Mouse (Mus musculus) heart, embryonic 16.5 days (tissue): Measurements from ENCODE around the gene Phactr1. TPM values are rescaled to one million over a fixed set of nuclear protein-coding genes. Genes with fewer than 3 reads are reported as not detected.

Source experiments
- ATAC-seq: fragments of 200-750 bp; cut with Nextera tagmentation; replicated peaks from 2 replicates; pipeline ENCODE4 v1.8.0; 2017; ENCODE audit warnings: moderate number of reproducible peaks; ENCODE audit not compliant: insufficient read depth, low FRiP score; ENCODE audit errors: extremely low read depth
- H3K27ac ChIP-seq: fragments of 300-500 bp; sonication (generic); 2 replicates; pipeline ENCODE4 v1.5.1; 2014; ENCODE audit warnings: mild to moderate bottlenecking, low read length, control low read depth, moderate library complexity
- H3K27me3 ChIP-seq: fragments of 300-500 bp; sonication (generic); 2 replicates; pipeline ENCODE4 v1.6.1; 2014; ENCODE audit warnings: low read length, mixed read lengths; ENCODE audit not compliant: control insufficient read depth, insufficient read depth
- H3K36me3 ChIP-seq: fragments of 300-500 bp; sonication (generic); 2 replicates; pipeline ENCODE4 v1.6.1; 2014; ENCODE audit not compliant: control insufficient read depth, insufficient read depth
- H3K4me1 ChIP-seq: fragments of 300-500 bp; sonication (generic); 2 replicates; pipeline ENCODE4 v1.6.1; 2014; ENCODE audit warnings: low read length, mixed read lengths; ENCODE audit not compliant: control insufficient read depth, insufficient read depth
- H3K4me2 ChIP-seq: fragments of 300-500 bp; sonication (generic); 2 replicates; pipeline ENCODE4 v1.6.1; 2014; ENCODE audit warnings: low read depth, mild to moderate bottlenecking, control low read depth, low read length
- H3K4me3 ChIP-seq: fragments of 300-500 bp; sonication (generic); 2 replicates; pipeline ENCODE4 v1.5.1; 2014; ENCODE audit warnings: mild to moderate bottlenecking, control low read depth, low read length
- H3K9ac ChIP-seq: fragments of 300-500 bp; sonication (generic); 2 replicates; pipeline ENCODE4 v1.6.1; 2014; ENCODE audit warnings: low read length, control low read depth
- H3K9me3 ChIP-seq: fragments of 300-500 bp; sonication (generic); replicated peaks from 2 replicates; pipeline ENCODE4 v1.6.1; 2016; ENCODE audit warnings: low read length; ENCODE audit not compliant: control insufficient read depth
- WGBS: fragments of 180-500 bp; shearing (Covaris S2); extraction: QIAGEN DNeasy Blood & Tissue Kit; methylation state at CpG from one replicate; pipeline ENCODE4 v1.1.7; 2014; 5-methylcytosine and 5-hydroxymethylcytosine counted together
- polyA plus RNA-seq: library from polyadenylated mRNA; unstranded; fragments of >200 nt; fragmentation: Nextera tagmentation; extraction: Ambion mirVana; gene quantifications from 2 replicates; pipeline ENCODE4 v1.2.1, GENCODE M21; 2015

The Phactr1 gene
- polyA plus RNA-seq, 1 experiment from 2014 or later = 4.6 TPM

- 41% methylated on average over 7 of the region's 7 CpGs for WGBS
- Histone ChIP-seq H3K4me1 (no peaks in the 10 kb centered on the region), H3K27me3 (no peaks in the 10 kb centered on the region), H3K4me3 (no peak overlapping the region), H3K36me3 (no peaks in the 10 kb centered on the region), H3K4me2 (peak overlapping the region; percentile 35), H3K27ac (no peak overlapping the region), H3K9ac (no peak overlapping the region), H3K9me3 (no peaks in the 10 kb centered on the region)
- ATAC-seq = no peak
Observed at GRCm38 (mm10) chr13:43094365-43094764, 413.9 kb downstream of the Phactr1 start.

- ATAC-seq = peak; percentile 63; the same call in 1 of the 2 replicates
- Histone ChIP-seq H3K27me3 (no peaks in the 10 kb centered on the region), H3K4me2 (no peak overlapping the region), H3K4me3 (no peak overlapping the region), H3K4me1 (peaks cover 10% of the 10 kb centered on the region; the same call in 1 of the 2 replicates), H3K27ac (peak overlapping the region; percentile 62), H3K9ac (no peak overlapping the region), H3K9me3 (peaks cover 5% of the 10 kb centered on the region; the same call in 1 of the 2 replicates), H3K36me3 (no peaks in the 10 kb centered on the region)
- WGBS = 37% methylated on average over 7 of the region's 7 CpGs
Observed at GRCm38 (mm10) chr13:43102943-43103342, 422.5 kb downstream of the Phactr1 start.

- Histone ChIP-seq H3K36me3 (no peaks in the 10 kb centered on the region), H3K4me2 (no peak overlapping the region), H3K4me3 (no peak overlapping the region), H3K9ac (no peak overlapping the region), H3K27me3 (no peaks in the 10 kb centered on the region), H3K27ac (no peak overlapping the region), H3K4me1 (peaks cover 10% of the 10 kb centered on the region; the same call in 1 of the 2 replicates), H3K9me3 (peaks cover 5% of the 10 kb centered on the region; the same call in 1 of the 2 replicates)
- ATAC-seq = no peak
- 95% methylated on average over 9 of the region's 9 CpGs for WGBS
Observed at GRCm38 (mm10) chr13:43104496-43104895, 424.1 kb downstream of the Phactr1 start.

GRCm38 (mm10) chr13:43112280-43112679 is 431.9 kb downstream of the Phactr1 start:
- Histone ChIP-seq H3K4me2 (no peak overlapping the region), H3K4me1 (no peaks in the 10 kb centered on the region), H3K27ac (no peak overlapping the region), H3K9me3 (0 out of 2 replicates have a peak, but pooled peaks cover 4% of the 10 kb centered on the region), H3K9ac (no peak overlapping the region), H3K4me3 (no peak overlapping the region), H3K36me3 (no peaks in the 10 kb centered on the region), H3K27me3 (no peaks in the 10 kb centered on the region)
- WGBS = 55% methylated on average over 7 of the region's 7 CpGs
- no peak for ATAC-seq

- Histone ChIP-seq H3K4me1 (no peaks in the 10 kb centered on the region), H3K27ac (no peak overlapping the region), H3K9me3 (0 out of 2 replicates have a peak, but pooled peaks cover 4% of the 10 kb centered on the region), H3K27me3 (no peaks in the 10 kb centered on the region), H3K9ac (no peak overlapping the region), H3K4me3 (no peak overlapping the region), H3K36me3 (no peaks in the 10 kb centered on the region), H3K4me2 (no peak overlapping the region)
- ATAC-seq = no peak
- 78% methylated on average over 3 of the region's 3 CpGs for WGBS
Observed at GRCm38 (mm10) chr13:43112707-43113106, 432.3 kb downstream of the Phactr1 start.

GRCm38 (mm10) chr13:43113141-43113540 is 432.7 kb downstream of the Phactr1 start:
- Histone ChIP-seq H3K36me3 (no peaks in the 10 kb centered on the region), H3K9me3 (0 out of 2 replicates have a peak, but pooled peaks cover 4% of the 10 kb centered on the region), H3K27ac (no peak overlapping the region), H3K9ac (no peak overlapping the region), H3K4me1 (no peaks in the 10 kb centered on the region), H3K27me3 (no peaks in the 10 kb centered on the region), H3K4me2 (no peak overlapping the region), H3K4me3 (no peak overlapping the region)
- no peak for ATAC-seq
- 91% methylated on average over 3 of the region's 3 CpGs for WGBS

- H3K4me3 ChIP-seq = no peak overlapping the region
- 68% methylated on average over 14 of the region's 16 CpGs for WGBS
- no peak overlapping the region for H3K27ac ChIP-seq
- ATAC-seq = no peak
- no peak overlapping the region for H3K9ac ChIP-seq
- H3K27me3 ChIP-seq = no peaks in the 10 kb centered on the region
- no peaks in the 10 kb centered on the region for H3K36me3 ChIP-seq
- H3K9me3 ChIP-seq = no peaks in the 10 kb centered on the region
- peaks cover 12% of the 10 kb centered on the region for H3K4me1 ChIP-seq
- H3K4me2 ChIP-seq = no peak overlapping the region
Observed at GRCm38 (mm10) chr13:43122306-43123070, 442.1 kb downstream of the Phactr1 start.

GRCm38 (mm10) chr13:43123895-43124682 is 443.7 kb downstream of the Phactr1 start:
- 0 out of 2 replicates have a peak, but pooled peaks have one; percentile 23 for ATAC-seq
- WGBS = 48% methylated on average over 17 of the region's 17 CpGs
- Histone ChIP-seq H3K9ac (peak overlapping the region; percentile 0; the same call in 1 of the 2 replicates), H3K4me3 (no peak overlapping the region), H3K9me3 (no peaks in the 10 kb centered on the region), H3K4me1 (peaks cover 12% of the 10 kb centered on the region), H3K36me3 (no peaks in the 10 kb centered on the region), H3K27me3 (no peaks in the 10 kb centered on the region), H3K4me2 (peak overlapping the region; percentile 5; the same call in 1 of the 2 replicates), H3K27ac (peak overlapping the region; percentile 53)
